Mouse (Mus musculus) olfactory bulb, adult 2 months (tissue): ENCODE measurements around the gene Dlx1.

ENCODE experiments used
- CTCF ChIP-seq: fragments of 200-500 bp; IDR thresholded peaks from 2 replicates; pipeline ENCODE4 v1.5.1; 2012; ENCODE audit warnings: low read depth, mild to moderate bottlenecking, low read length, moderate library complexity; ENCODE audit not compliant: insufficient read depth
- POLR2A ChIP-seq: fragments of 200-500 bp; IDR thresholded peaks from 2 replicates; pipeline ENCODE4 v1.6.1; 2012; ENCODE audit warnings: mild to moderate bottlenecking, low read depth, low read length, moderate library complexity; ENCODE audit not compliant: insufficient read depth

DNA sequence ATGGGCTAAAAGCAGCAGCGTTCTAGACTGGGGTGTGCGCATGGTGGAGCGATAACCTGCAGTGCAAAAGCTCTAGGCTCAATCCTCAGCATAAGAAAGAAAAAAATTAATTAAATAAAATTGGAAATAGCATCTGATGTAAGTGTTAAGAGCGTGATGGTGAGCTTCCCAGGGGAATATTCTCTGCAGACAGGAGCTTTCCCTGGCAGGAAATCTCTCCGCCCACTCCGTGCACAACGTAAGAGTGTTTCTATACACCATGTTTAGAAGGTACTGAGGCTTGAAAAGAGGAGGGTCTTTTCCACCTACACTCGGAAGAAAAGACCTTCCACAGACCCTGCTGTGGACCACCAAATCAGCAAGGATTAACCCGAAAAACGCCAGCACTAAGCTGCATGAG, 33.4 kb upstream of the Dlx1 start:
- TF ChIP-seq CTCF, result no peak
- TF ChIP-seq POLR2A, result no peak
